ENCODE assay signal across 10 mouse cellular contexts in the genomic region with DNA sequence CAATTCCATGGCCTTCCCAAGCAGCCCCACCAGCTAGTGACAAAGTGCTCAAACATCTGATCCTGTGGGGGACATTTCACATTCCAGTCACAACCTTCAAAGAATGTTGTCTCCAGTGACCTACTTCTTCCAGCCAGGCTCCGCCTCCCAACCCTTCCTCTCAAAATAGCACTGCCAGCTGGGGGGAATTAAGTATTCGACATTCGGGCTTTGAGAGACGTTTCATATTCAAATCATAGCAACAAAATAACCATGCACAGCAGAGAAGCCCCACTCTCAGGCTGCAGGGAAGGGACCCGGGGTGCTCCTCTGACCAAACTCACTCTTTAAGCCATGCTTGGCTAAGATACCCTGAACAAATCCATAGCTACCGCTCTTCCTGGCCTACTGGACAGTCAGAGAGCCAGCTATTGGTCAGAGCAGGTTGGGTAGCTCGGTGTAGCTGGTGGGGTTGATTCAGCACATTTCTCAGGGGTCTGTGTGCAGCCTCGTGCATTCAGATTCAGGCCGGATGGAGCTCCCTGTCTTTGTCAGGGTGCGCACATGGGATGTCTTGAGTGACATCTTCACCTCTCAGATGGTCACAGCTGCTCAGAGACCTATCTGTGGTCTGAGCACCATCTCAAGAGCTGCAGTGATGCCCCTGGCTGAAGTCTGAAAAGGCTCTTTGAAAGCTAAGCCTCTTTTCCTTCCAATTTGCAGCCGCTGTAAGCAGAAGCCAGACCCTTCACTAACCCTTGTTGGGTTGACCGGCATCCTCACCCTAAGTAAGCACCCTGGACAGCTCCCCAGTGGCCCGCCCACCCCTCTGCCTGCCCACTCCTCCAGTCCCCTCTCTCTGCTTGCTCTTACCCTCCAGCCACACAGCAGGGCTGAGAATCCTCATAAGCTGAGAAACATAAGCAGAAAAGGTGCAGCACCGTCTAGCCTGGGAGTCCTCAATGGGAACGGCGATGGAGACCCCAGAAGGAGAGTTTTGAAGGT. TPM values are rescaled to one million over a fixed set of nuclear protein-coding genes. Genes with fewer than 3 reads are reported as not detected.
A peak's percentile ranks its signal among the peaks of the same experiment; 100 is the strongest.
DNase-seq lines count a peak whose midpoint lies in the region; ATAC-seq and TF ChIP-seq lines count a peak whose summit lies in the region.
"Had no signal": no experiment of that assay in that cellular context is flagged by ENCODE, and none has a peak within 500 bp of the region (broad histone marks: within the 10 kb centered on the region; RNA-seq: fewer than 3 reads in every experiment).

No protein-coding gene starts in this region.

- no peak overlapping the region for H3K4me3 ChIP-seq in kidney, adult 2 months (ENCODE audit: insufficient read depth, low read depth, low read length)
- no peak overlapping the region for H3K4me3 ChIP-seq in kidney, embryonic 15.5 days (replicated peaks)
- H3K4me3 ChIP-seq in neural tube, embryonic 15.5 days (replicated peaks), result no peak overlapping the region
- H3K4me3 ChIP-seq in forebrain, embryonic 12.5 days (replicated peaks), result no peak overlapping the region

- no peaks in the 10 kb centered on the region for H3K4me1 ChIP-seq in kidney, adult 2 months (ENCODE audit: control insufficient read depth, insufficient read depth, low read length)
- H3K4me1 ChIP-seq in kidney, embryonic 15.5 days, result 0 out of 2 replicates have a peak, but pooled peaks cover 4% of the 10 kb centered on the region
- H3K4me1 ChIP-seq in neural tube, embryonic 15.5 days, result no peaks in the 10 kb centered on the region
- peaks cover 8% of the 10 kb centered on the region; the same call in 1 of the 2 replicates for H3K4me1 ChIP-seq in forebrain, embryonic 12.5 days

- no peaks in the 10 kb centered on the region for H3K9me3 ChIP-seq in kidney, embryonic 15.5 days (replicated peaks)
- no peaks in the 10 kb centered on the region for H3K9me3 ChIP-seq in neural tube, embryonic 15.5 days (replicated peaks)
- no peaks in the 10 kb centered on the region for H3K9me3 ChIP-seq in forebrain, embryonic 12.5 days

- TF ChIP-seq CTCF in kidney, adult 2 months (conservative IDR thresholded peaks at IDR 0.05; ENCODE audit: insufficient read depth, insufficient read length, low read depth, low read length), result no peak

- H3K4me2 ChIP-seq in kidney, embryonic 15.5 days, result no peak overlapping the region
- H3K4me2 ChIP-seq in neural tube, embryonic 15.5 days, result no peak overlapping the region
- no peak overlapping the region for H3K4me2 ChIP-seq in forebrain, embryonic 12.5 days
- H3K4me2 ChIP-seq: heart, embryonic 11.5 days had no signal

- H3K36me3 ChIP-seq in kidney, adult 2 months (ENCODE audit: control insufficient read depth, insufficient read depth, low read length), result no peaks in the 10 kb centered on the region
- H3K36me3 ChIP-seq in kidney, embryonic 15.5 days, result no peaks in the 10 kb centered on the region
- no peaks in the 10 kb centered on the region for H3K36me3 ChIP-seq in neural tube, embryonic 15.5 days
- H3K36me3 ChIP-seq in forebrain, embryonic 12.5 days (replicated peaks), result no peaks in the 10 kb centered on the region

- H3K27me3 ChIP-seq in kidney, adult 2 months (replicated peaks; ENCODE audit: control insufficient read depth, insufficient read depth, low read length), result no peaks in the 10 kb centered on the region
- H3K27me3 ChIP-seq in kidney, embryonic 15.5 days, result no peaks in the 10 kb centered on the region
- no peaks in the 10 kb centered on the region for H3K27me3 ChIP-seq in neural tube, embryonic 15.5 days (replicated peaks)
- H3K27me3 ChIP-seq in forebrain, embryonic 12.5 days, result no peaks in the 10 kb centered on the region

- H3K27ac ChIP-seq in kidney, adult 2 months (ENCODE audit: insufficient read depth, low read depth, low read length), result no peak overlapping the region
- H3K27ac ChIP-seq in kidney, embryonic 15.5 days, result no peak overlapping the region
- no peak overlapping the region for H3K27ac ChIP-seq in neural tube, embryonic 15.5 days (replicated peaks)
- 0 out of 2 replicates have a peak overlapping the region, but pooled peaks have one; percentile 50 for H3K27ac ChIP-seq in forebrain, embryonic 12.5 days

- no peak for ATAC-seq in kidney, embryonic 15.5 days (replicated peaks; ENCODE audit: low FRiP score)
- no peak for ATAC-seq in neural tube, embryonic 15.5 days (ENCODE audit: low FRiP score)
- no peak for ATAC-seq in forebrain, embryonic 12.5 days (ENCODE audit: low FRiP score)

- no peak overlapping the region for H3K9ac ChIP-seq in kidney, embryonic 15.5 days
- no peak overlapping the region for H3K9ac ChIP-seq in neural tube, embryonic 15.5 days (replicated peaks)
- no peak overlapping the region for H3K9ac ChIP-seq in forebrain, embryonic 12.5 days

- WGBS in kidney, adult 2 months, result 55% methylated on average over 16 of the region's 16 CpGs
- WGBS in kidney, embryonic 15.5 days, result 54% methylated on average over 16 of the region's 16 CpGs
- 48% methylated on average over 16 of the region's 16 CpGs for WGBS in neural tube, embryonic 15.5 days
- WGBS in forebrain, embryonic 12.5 days, result 43% methylated on average over 16 of the region's 16 CpGs

- peak; percentile 39 for DNase-seq in kidney, adult 2 months
- peak; percentile 45 for DNase-seq in neural tube, embryonic 10.5 days (ENCODE audit: extremely low spot score, low spot score)
- peak; percentile 62 for DNase-seq in retina, embryonic 14.5 days (ENCODE audit: low spot score)
- no peak for DNase-seq in spleen, postnatal 10 days (ENCODE audit: low spot score in 2 of 2)
- no peak for DNase-seq in adrenal gland, adult (ENCODE audit: inconsistent age in 2 of 2, low spot score in 1 of 2)

- no peak for TF ChIP-seq POLR2A in kidney, adult 2 months (IDR thresholded peaks at IDR 0.05; ENCODE audit: low read depth, low read length)

RNA-seq across cellular contexts. Expression of gene Accsl, which starts 30.7 kb away (rescaled TPM):
- polyA plus RNA-seq in kidney, adult 2 months (2012; rRNA removed), result 0.16 and 0.17 TPM in 2 replicates
- not detected in 2 replicates for polyA plus RNA-seq in kidney, embryonic 15.5 days (2015; fragmentation: Nextera tagmentation; extraction: Ambion mirVana)
- 0.23 and 0.37 TPM in 2 replicates for polyA plus RNA-seq in neural tube, embryonic 15.5 days (2015; fragmentation: Nextera tagmentation; extraction: Ambion mirVana)
- polyA plus RNA-seq in forebrain, embryonic 12.5 days (2016; fragmentation: Nextera tagmentation; extraction: Ambion mirVana), result 0.28 and 0.31 TPM in 2 replicates
- polyA plus RNA-seq: heart, embryonic 11.5 days; testis, adult 2 months had no signal

RNA-seq across cellular contexts. Expression of gene Accs, which starts 49.9 kb away (rescaled TPM):
- polyA plus RNA-seq in kidney, adult 2 months (2012; rRNA removed), result 14.8 and 16.3 TPM in 2 replicates
- polyA plus RNA-seq in kidney, embryonic 15.5 days (2015; fragmentation: Nextera tagmentation; extraction: Ambion mirVana), result 8.7 and 10.6 TPM in 2 replicates
- 4.2 and 5.4 TPM in 2 replicates for polyA plus RNA-seq in neural tube, embryonic 15.5 days (2015; fragmentation: Nextera tagmentation; extraction: Ambion mirVana)
- polyA plus RNA-seq in forebrain, embryonic 12.5 days (2016; fragmentation: Nextera tagmentation; extraction: Ambion mirVana), result 7.8 and 8.3 TPM in 2 replicates

RNA-seq across cellular contexts. Expression of gene Gm13889, which starts 57.3 kb away (rescaled TPM):
- polyA plus RNA-seq in kidney, adult 2 months (2012; rRNA removed), result 12.2 and 14.9 TPM in 2 replicates
- polyA plus RNA-seq in kidney, embryonic 15.5 days (2015; fragmentation: Nextera tagmentation; extraction: Ambion mirVana), result 9.2 and 11.1 TPM in 2 replicates
- polyA plus RNA-seq in neural tube, embryonic 15.5 days (2015; fragmentation: Nextera tagmentation; extraction: Ambion mirVana), result 8.8 and 10.8 TPM in 2 replicates
- 22.1 and 25.3 TPM in 2 replicates for polyA plus RNA-seq in forebrain, embryonic 12.5 days (2016; fragmentation: Nextera tagmentation; extraction: Ambion mirVana)

Comparison
In these comparisons a context has a peak if more than half of its experiments do, and no peak if none do; other contexts are left out.
1. DNase-seq: peak in kidney, adult 2 months (single experiment), neural tube, embryonic 10.5 days (single experiment) and retina, embryonic 14.5 days (single experiment); none in spleen, postnatal 10 days (0 of 2) and adrenal gland, adult (0 of 2).